Mouse (Mus musculus): ENCODE data around the gene Mup6. TPM values are rescaled to one million over a fixed set of nuclear protein-coding genes. Genes with fewer than 3 reads are reported as not detected.
"Not testable (repeated sequence)": the region's sequence is repeated elsewhere in the genome, so short reads cannot be mapped to it uniquely, and the experiment has no call there.

Mup6 gene
- polyA plus RNA-seq, 1 experiment, result 15.3 TPM

DNA sequence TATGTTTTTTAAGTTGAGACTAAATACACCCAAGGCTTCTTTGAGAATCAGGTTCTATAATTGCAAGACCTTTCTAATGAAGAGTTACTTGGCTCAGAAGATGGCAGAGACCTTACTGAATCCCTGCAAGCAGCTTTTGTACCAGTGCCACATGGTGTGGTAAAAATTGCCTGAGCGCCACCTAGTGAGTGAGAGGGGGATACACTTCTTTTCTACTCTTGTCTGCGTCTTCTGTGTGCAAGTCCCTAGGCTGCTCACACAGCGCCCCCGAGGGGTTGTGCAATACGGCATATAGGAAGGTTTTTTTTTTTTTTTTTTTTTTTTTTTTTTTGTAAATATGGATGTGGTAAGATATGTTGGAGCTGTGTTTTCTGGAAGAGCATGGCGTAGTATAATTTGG lies 35.7 kb upstream of the Mup6 start:
- TF ChIP-seq EP300 (IDR thresholded peaks at IDR 0.05; ENCODE audit: insufficient read depth, low read depth, low read length) (no peak), POLR2A (IDR thresholded peaks at IDR 0.05; ENCODE audit: insufficient read depth, low read length) (no peak), CTCF (IDR thresholded peaks at IDR 0.05; ENCODE audit: low read depth, low read length) (peak; percentile 87)
- Histone ChIP-seq H3K4me3 (ENCODE audit: low read depth, low read length) (no peak overlapping the region), H3K27ac (ENCODE audit: insufficient read depth, low read length) (no peak overlapping the region), H3K9me3 (replicated peaks; ENCODE audit: control insufficient read depth, insufficient read depth, low read length, poor library complexity, severe bottlenecking) (no peaks in the 10 kb centered on the region), H3K4me1 (ENCODE audit: control insufficient read depth, insufficient read depth, low read length) (no peaks in the 10 kb centered on the region), H3K27me3 (ENCODE audit: control insufficient read depth, insufficient read depth, low read length, poor library complexity, severe bottlenecking) (no peaks in the 10 kb centered on the region), H3K36me3 (ENCODE audit: control insufficient read depth, insufficient read depth, low read length, poor library complexity, severe bottlenecking) (no peaks in the 10 kb centered on the region), H3K9ac (ENCODE audit: low read depth, poor library complexity, severe bottlenecking) (no peak overlapping the region)

DNA sequence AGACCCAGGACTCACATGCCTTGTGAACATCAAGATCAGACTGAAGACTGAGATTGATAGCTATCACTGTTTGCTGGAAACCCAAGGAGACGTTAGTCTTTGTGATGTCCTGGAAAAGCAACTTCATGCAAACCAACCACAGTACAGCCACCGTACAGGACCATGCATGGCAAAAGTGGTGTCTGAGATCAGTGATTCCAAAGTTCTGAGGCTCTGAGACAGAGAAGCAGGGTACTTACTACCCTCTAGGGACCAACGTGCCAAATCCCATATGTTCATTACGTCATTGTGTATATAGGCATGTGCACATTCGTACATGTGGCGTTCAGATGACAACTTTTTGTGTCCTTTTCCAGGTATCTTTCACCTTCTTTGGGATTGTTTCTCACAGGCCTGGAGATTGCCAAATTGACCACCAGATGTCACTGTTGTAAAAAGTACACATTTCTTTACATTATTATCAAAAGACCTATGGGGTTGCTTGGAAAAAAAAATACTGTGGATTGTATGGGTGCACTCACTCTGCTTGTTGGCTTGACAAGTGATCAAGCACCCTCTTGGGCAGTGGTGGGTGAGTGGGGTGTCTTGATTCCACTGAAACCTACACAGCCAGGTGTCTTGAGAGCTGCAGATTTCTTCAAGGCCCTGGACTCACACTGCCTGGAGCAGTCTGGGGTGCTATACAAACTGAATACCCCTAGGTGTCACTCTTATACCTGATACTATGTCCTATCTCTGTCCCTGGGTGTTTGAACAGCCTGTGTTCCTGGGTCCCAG lies 31.4 kb upstream of the Mup6 start:
- TF ChIP-seq EP300 (IDR thresholded peaks at IDR 0.05; ENCODE audit: insufficient read depth, low read depth, low read length) (no peak), POLR2A (IDR thresholded peaks at IDR 0.05; ENCODE audit: insufficient read depth, low read length) (no peak), CTCF (IDR thresholded peaks at IDR 0.05; ENCODE audit: low read depth, low read length) (peak; percentile 32)
- H3K27ac ChIP-seq (ENCODE audit: insufficient read depth, low read length), result no peak overlapping the region
- no peak overlapping the region for H3K9ac ChIP-seq (ENCODE audit: low read depth, poor library complexity, severe bottlenecking)
- no peaks in the 10 kb centered on the region for H3K9me3 ChIP-seq (replicated peaks; ENCODE audit: control insufficient read depth, insufficient read depth, low read length, poor library complexity, severe bottlenecking)
- no peaks in the 10 kb centered on the region for H3K36me3 ChIP-seq (ENCODE audit: control insufficient read depth, insufficient read depth, low read length, poor library complexity, severe bottlenecking)
- no peak overlapping the region for H3K4me3 ChIP-seq (ENCODE audit: low read depth, low read length)
- H3K27me3 ChIP-seq (ENCODE audit: control insufficient read depth, insufficient read depth, low read length, poor library complexity, severe bottlenecking), result no peaks in the 10 kb centered on the region
- H3K4me1 ChIP-seq (ENCODE audit: control insufficient read depth, insufficient read depth, low read length), result no peaks in the 10 kb centered on the region

DNA sequence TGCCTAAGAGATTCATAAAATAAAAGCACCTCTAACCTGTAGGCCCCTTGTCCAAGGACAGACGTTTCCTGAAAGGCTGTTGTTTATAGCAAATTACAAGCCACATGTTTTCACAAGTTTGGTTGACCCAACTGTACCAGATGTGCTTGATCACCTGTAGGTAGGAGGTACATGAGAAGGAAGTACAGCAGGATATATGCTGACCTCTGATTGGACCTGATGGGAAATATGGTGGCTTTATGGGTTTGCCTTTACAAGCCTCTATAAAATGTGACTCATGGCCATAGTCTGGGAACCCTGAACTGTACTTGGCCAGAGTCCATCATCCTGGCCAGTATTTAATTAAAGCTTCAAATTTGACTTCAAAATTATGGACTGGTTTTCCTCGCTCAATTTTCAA lies 26.6 kb upstream of the Mup6 start:
- H3K9ac ChIP-seq (ENCODE audit: low read depth, poor library complexity, severe bottlenecking), result no peak overlapping the region
- H3K4me3 ChIP-seq (ENCODE audit: low read depth, low read length), result no peak overlapping the region
- no peak for TF ChIP-seq CTCF (IDR thresholded peaks at IDR 0.05; ENCODE audit: low read depth, low read length)
- TF ChIP-seq EP300 (IDR thresholded peaks at IDR 0.05; ENCODE audit: insufficient read depth, low read depth, low read length), result no peak
- TF ChIP-seq POLR2A (IDR thresholded peaks at IDR 0.05; ENCODE audit: insufficient read depth, low read length), result no peak
- H3K4me1 ChIP-seq (ENCODE audit: control insufficient read depth, insufficient read depth, low read length), result no peaks in the 10 kb centered on the region
- no peak overlapping the region for H3K27ac ChIP-seq (ENCODE audit: insufficient read depth, low read length)
- no peaks in the 10 kb centered on the region for H3K9me3 ChIP-seq (replicated peaks; ENCODE audit: control insufficient read depth, insufficient read depth, low read length, poor library complexity, severe bottlenecking)
- no peaks in the 10 kb centered on the region for H3K27me3 ChIP-seq (ENCODE audit: control insufficient read depth, insufficient read depth, low read length, poor library complexity, severe bottlenecking)
- no peaks in the 10 kb centered on the region for H3K36me3 ChIP-seq (ENCODE audit: control insufficient read depth, insufficient read depth, low read length, poor library complexity, severe bottlenecking)

DNA sequence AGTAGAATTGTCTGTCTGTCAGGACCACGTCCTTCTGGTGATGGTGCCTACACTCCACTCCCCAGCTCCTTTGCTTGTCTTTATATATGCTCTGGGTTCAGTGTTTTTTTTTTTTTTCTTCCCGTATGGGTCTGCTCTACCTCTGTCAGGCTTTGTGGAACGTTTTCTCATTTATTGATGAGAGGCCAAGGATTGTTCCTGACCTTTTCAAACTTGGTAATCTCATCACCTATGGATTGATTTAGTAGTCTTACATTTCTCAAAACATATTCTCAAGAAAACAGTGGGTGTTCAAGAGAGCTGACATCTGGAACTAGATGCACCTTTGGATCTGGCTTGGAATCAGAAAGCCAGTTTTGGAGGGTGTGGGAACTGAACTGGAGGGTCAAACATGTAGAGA lies 3.5 kb upstream of the Mup6 start, which contains the start of gene Mup4:
Gene Mup4 (minus strand): TSS at position 101 of the 400 bp plus-strand sequence.
- no peaks in the 10 kb centered on the region for H3K9me3 ChIP-seq (replicated peaks; ENCODE audit: control insufficient read depth, insufficient read depth, low read length, poor library complexity, severe bottlenecking)
- no peaks in the 10 kb centered on the region for H3K4me1 ChIP-seq (ENCODE audit: control insufficient read depth, insufficient read depth, low read length)
- no peaks in the 10 kb centered on the region; the same call in 1 of the 2 replicates for H3K27me3 ChIP-seq (ENCODE audit: control insufficient read depth, insufficient read depth, low read length, poor library complexity, severe bottlenecking)
- no peak within 1 kb of the TSS for H3K27ac ChIP-seq (ENCODE audit: insufficient read depth, low read length)
- TF ChIP-seq CTCF (IDR thresholded peaks at IDR 0.05; ENCODE audit: low read depth, low read length) (no peak), POLR2A (IDR thresholded peaks at IDR 0.05; ENCODE audit: insufficient read depth, low read length) (no peak), EP300 (IDR thresholded peaks at IDR 0.05; ENCODE audit: insufficient read depth, low read depth, low read length) (no peak)
- H3K9ac ChIP-seq (ENCODE audit: low read depth, poor library complexity, severe bottlenecking), result no peak within 1 kb of the TSS
- no peak within 1 kb of the TSS for H3K4me3 ChIP-seq (ENCODE audit: low read depth, low read length)
- H3K36me3 ChIP-seq (ENCODE audit: control insufficient read depth, insufficient read depth, low read length, poor library complexity, severe bottlenecking), result no peaks in the 10 kb centered on the region

DNA sequence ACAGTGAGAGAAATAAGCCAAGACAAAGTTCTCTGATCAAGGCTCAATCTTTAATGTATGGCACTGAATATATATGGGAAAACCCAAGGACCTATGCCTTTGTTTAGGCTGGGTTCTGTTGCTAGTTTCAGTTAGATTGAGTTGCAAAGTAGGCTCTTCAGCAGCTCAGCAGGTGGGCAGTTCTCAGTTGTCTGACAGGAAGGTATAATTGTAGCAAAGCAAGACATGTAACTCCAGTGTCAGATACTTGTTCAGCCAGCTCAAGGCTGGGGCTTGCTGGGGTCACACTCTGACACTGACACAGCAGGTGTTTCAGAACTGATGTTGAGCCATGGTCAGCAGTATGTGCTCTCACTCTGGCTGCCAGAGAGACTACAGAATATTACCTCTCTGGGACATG lies 33.8 kb downstream of the Mup6 start:
- not testable (repeated sequence) for H3K4me1 ChIP-seq (ENCODE audit: control insufficient read depth, insufficient read depth, low read length); H3K9ac ChIP-seq (ENCODE audit: low read depth, poor library complexity, severe bottlenecking)

DNA sequence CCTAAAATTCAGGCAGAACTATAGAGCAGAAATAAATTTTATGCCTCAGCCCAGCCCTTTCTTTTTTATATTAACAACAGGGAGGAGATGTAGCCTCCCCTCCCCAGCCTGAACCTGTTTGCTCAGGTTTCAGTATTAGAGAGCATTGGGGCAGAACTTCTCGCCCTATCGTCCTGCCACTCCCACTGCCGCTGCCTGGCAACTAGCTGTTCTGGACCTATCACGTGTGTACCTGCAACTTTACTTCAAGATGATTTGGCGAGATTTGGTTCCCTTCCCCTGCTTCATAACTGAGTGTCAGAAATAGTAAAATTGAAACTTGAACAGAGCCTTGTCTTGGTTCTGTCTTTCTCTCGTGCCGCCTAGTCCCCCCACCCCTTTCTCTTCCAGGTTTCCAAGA lies 56.0 kb downstream of the Mup6 start:
- H3K4me3 ChIP-seq (ENCODE audit: low read depth, low read length), result not testable (repeated sequence)

More for the DNA sequence above, 33.8 kb downstream of the Mup6 start:
- not testable (repeated sequence) for H3K27me3 ChIP-seq (ENCODE audit: control insufficient read depth, insufficient read depth, low read length, poor library complexity, severe bottlenecking); H3K4me3 ChIP-seq (ENCODE audit: low read depth, low read length); H3K9me3 ChIP-seq (replicated peaks; ENCODE audit: control insufficient read depth, insufficient read depth, low read length, poor library complexity, severe bottlenecking); H3K36me3 ChIP-seq (ENCODE audit: control insufficient read depth, insufficient read depth, low read length, poor library complexity, severe bottlenecking)
- peak; percentile 75 for TF ChIP-seq EP300 (IDR thresholded peaks at IDR 0.05; ENCODE audit: insufficient read depth, low read depth, low read length)
- peak overlapping the region; percentile 49; the same call in 1 of the 2 replicates for H3K27ac ChIP-seq (ENCODE audit: insufficient read depth, low read length)

DNA sequence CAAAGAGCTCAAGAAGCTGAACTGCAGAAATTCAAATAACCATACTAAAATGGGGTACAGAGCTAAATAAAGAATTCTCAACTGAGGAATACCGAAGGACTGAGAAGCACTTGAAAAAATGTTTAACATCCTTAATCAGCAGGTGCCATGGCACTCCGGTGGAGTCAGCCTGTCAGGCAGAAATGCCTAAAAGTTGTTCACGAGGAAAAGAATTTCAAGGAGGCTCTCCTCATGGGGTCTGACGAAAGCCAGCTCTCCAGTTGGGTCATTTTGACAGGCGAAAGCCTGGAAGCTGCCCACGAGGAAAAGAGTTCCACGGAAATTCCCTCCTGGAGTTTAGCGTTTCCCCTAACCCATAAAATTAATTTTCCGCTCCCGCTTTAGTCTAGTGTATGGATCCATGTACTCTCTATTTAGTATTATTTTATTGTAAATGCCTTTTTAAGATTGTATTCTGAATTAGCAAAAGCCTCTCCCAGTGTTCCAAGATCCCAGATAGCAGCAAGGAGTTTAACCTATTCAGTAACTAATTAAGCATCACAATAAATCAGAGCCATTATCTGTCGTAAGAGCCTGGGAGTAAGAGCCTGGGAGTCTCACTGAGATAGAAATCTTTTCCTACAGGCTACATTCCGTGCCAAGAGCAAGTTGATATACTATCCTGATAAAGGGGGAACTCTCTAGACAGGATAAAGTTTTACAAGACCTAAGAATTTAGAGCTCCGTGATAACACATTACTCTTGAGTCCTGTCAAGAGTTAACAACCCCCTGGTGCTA lies 65.4 kb downstream of the Mup6 start:
- H3K9ac ChIP-seq (ENCODE audit: low read depth, poor library complexity, severe bottlenecking); H3K9me3 ChIP-seq (replicated peaks; ENCODE audit: control insufficient read depth, insufficient read depth, low read length, poor library complexity, severe bottlenecking); H3K4me1 ChIP-seq (ENCODE audit: control insufficient read depth, insufficient read depth, low read length); H3K4me3 ChIP-seq (ENCODE audit: low read depth, low read length); H3K27ac ChIP-seq (ENCODE audit: insufficient read depth, low read length); H3K27me3 ChIP-seq (ENCODE audit: control insufficient read depth, insufficient read depth, low read length, poor library complexity, severe bottlenecking); H3K36me3 ChIP-seq (ENCODE audit: control insufficient read depth, insufficient read depth, low read length, poor library complexity, severe bottlenecking): not testable (repeated sequence)

More for the DNA sequence above, 56.0 kb downstream of the Mup6 start:
- not testable (repeated sequence) for H3K27me3 ChIP-seq (ENCODE audit: control insufficient read depth, insufficient read depth, low read length, poor library complexity, severe bottlenecking); H3K27ac ChIP-seq (ENCODE audit: insufficient read depth, low read length); H3K36me3 ChIP-seq (ENCODE audit: control insufficient read depth, insufficient read depth, low read length, poor library complexity, severe bottlenecking); H3K9me3 ChIP-seq (replicated peaks; ENCODE audit: control insufficient read depth, insufficient read depth, low read length, poor library complexity, severe bottlenecking); H3K9ac ChIP-seq (ENCODE audit: low read depth, poor library complexity, severe bottlenecking); H3K4me1 ChIP-seq (ENCODE audit: control insufficient read depth, insufficient read depth, low read length)

All from ES-Bruce4 (cell line).